Mouse (Mus musculus) MEL (cell line): Measurements from ENCODE around the gene Arhgef5. TPM values are rescaled to one million over a fixed set of nuclear protein-coding genes. Genes with fewer than 3 reads are reported as not detected.

Source experiments
- DNase-seq: peaks from one replicate; pipeline ENCODE4 v3.0.0; 2011; ENCODE audit warnings: low read depth, low spot score
- H3K27ac ChIP-seq: 2 replicates; pipeline ENCODE4 v1.5.1; 2012; ENCODE audit warnings: low read depth, mild to moderate bottlenecking, control low read depth, low read length, moderate library complexity; ENCODE audit not compliant: control insufficient read depth
- H3K27me3 ChIP-seq, 2 experiments: fragments of 150-350 bp in 1 of 2; sonication (generic) in 1 of 2; 2 replicates each; pipeline ENCODE4 v1.6.1; 2012; ENCODE audit warnings: low read length in 2 of 2, mild to moderate bottlenecking in 2 of 2, improper control_type of control experiment in 1 of 2, moderate library complexity in 1 of 2; ENCODE audit not compliant: insufficient read depth in 2 of 2, control insufficient read depth in 1 of 2
- H3K36me3 ChIP-seq, 2 experiments: 2 replicates each; pipeline ENCODE4 v1.6.1; 2012 to 2014; ENCODE audit warnings: low read length in 2 of 2, improper control_type of control experiment in 1 of 2, inconsistent platforms in 1 of 2, mild to moderate bottlenecking in 1 of 2; ENCODE audit not compliant: insufficient read depth in 2 of 2, control insufficient read depth in 1 of 2
- H3K4me1 ChIP-seq, 2 experiments: fragments of 150-350 bp in 1 of 2; sonication (generic) in 1 of 2; 2 replicates each; pipeline ENCODE4 v1.6.1; 2012; ENCODE audit warnings: low read length in 2 of 2, improper control_type of control experiment in 1 of 2, mild to moderate bottlenecking in 1 of 2; ENCODE audit not compliant: insufficient read depth in 2 of 2, control insufficient read depth in 1 of 2
- H3K4me3 ChIP-seq, 2 experiments: fragments of 150-350 bp in 1 of 2; sonication (generic) in 1 of 2; 2 replicates each; pipeline ENCODE4 v1.5.1; 2012; ENCODE audit warnings: low read depth in 2 of 2, low read length in 2 of 2, mild to moderate bottlenecking in 2 of 2, moderate library complexity in 2 of 2, control low read depth in 1 of 2, improper control_type of control experiment in 1 of 2; ENCODE audit not compliant: control insufficient read depth in 1 of 2, insufficient read depth in 1 of 2
- H3K79me2 ChIP-seq: 2 replicates; pipeline ENCODE4 v1.6.1; 2012; ENCODE audit warnings: mild to moderate bottlenecking, low read length, moderate library complexity; ENCODE audit not compliant: control insufficient read depth, poor library complexity, insufficient read depth
- H3K9ac ChIP-seq: 2 replicates; pipeline ENCODE4 v1.6.1; 2012; ENCODE audit warnings: low read depth, mild to moderate bottlenecking, control low read depth, low read length, moderate library complexity; ENCODE audit not compliant: control insufficient read depth, poor library complexity, severe bottlenecking
- H3K9me3 ChIP-seq: fragments of 150-350 bp; sonication (generic); replicated peaks from 2 replicates; pipeline ENCODE4 v1.6.1; 2012; ENCODE audit warnings: mild to moderate bottlenecking, low read length, improper control_type of control experiment, moderate library complexity; ENCODE audit not compliant: insufficient read depth
- BHLHE40 ChIP-seq: IDR thresholded peaks from 2 replicates; pipeline ENCODE4 v1.6.1; 2012; ENCODE audit warnings: low read depth, mild to moderate bottlenecking, inconsistent platforms, low read length, improper control_type of control experiment, borderline replicate concordance
- CHD1 ChIP-seq: IDR thresholded peaks from 2 replicates; pipeline ENCODE4 v1.6.1; 2012; ENCODE audit warnings: low read depth, mild to moderate bottlenecking, inconsistent platforms, low read length, improper control_type of control experiment
- CHD2 ChIP-seq: IDR thresholded peaks from 2 replicates; pipeline ENCODE4 v1.6.1; 2011; ENCODE audit warnings: low read length, improper control_type of control experiment
- ETS1 ChIP-seq: IDR thresholded peaks from 2 replicates; pipeline ENCODE4 v1.6.1; 2012; ENCODE audit warnings: low read depth, mild to moderate bottlenecking, inconsistent platforms, low read length, improper control_type of control experiment, moderate library complexity
- MAFK ChIP-seq: IDR thresholded peaks from 2 replicates; pipeline ENCODE4 v1.6.1; 2011; ENCODE audit warnings: low read depth, mild to moderate bottlenecking, low read length, improper control_type of control experiment, borderline replicate concordance
- MAZ ChIP-seq: IDR thresholded peaks from 2 replicates; pipeline ENCODE4 v1.6.1; 2012; ENCODE audit warnings: low read depth, mild to moderate bottlenecking, inconsistent platforms, low read length, improper control_type of control experiment
- MXI1 ChIP-seq: IDR thresholded peaks from 2 replicates; pipeline ENCODE4 v1.6.1; 2011; ENCODE audit warnings: mild to moderate bottlenecking, low read depth, low read length, improper control_type of control experiment
- MYB ChIP-seq: IDR thresholded peaks from 2 replicates; pipeline ENCODE4 v1.6.1; 2011; ENCODE audit warnings: mild to moderate bottlenecking, low read depth, low read length, improper control_type of control experiment
- POLR2A ChIP-seq, 2 experiments: IDR thresholded peaks; 2 replicates each; pipeline ENCODE4 v1.6.1; 2011 to 2012; ENCODE audit warnings: low read length in 2 of 2, mild to moderate bottlenecking in 2 of 2, control low read depth in 1 of 2, improper control_type of control experiment in 1 of 2, low read depth in 1 of 2, moderate library complexity in 1 of 2; ENCODE audit not compliant: control insufficient read depth in 1 of 2, insufficient read depth in 1 of 2, poor library complexity in 1 of 2
- POLR2AphosphoS2 ChIP-seq: IDR thresholded peaks from 2 replicates; pipeline ENCODE4 v1.6.1; 2011; ENCODE audit warnings: low read length, improper control_type of control experiment
- POLR2AphosphoS5 ChIP-seq: IDR thresholded peaks from 2 replicates; pipeline ENCODE4 v1.6.1; 2012; ENCODE audit warnings: low read depth, borderline replicate concordance, mild to moderate bottlenecking, inconsistent platforms, low read length, moderate library complexity, mixed read lengths
- RAD21 ChIP-seq: IDR thresholded peaks from 2 replicates; pipeline ENCODE4 v1.6.1; 2011; ENCODE audit warnings: mild to moderate bottlenecking, low read depth, low read length, improper control_type of control experiment
- UBTF ChIP-seq: IDR thresholded peaks from 2 replicates; pipeline ENCODE4 v1.6.1; 2012; ENCODE audit warnings: low read depth, mild to moderate bottlenecking, inconsistent platforms, low read length, improper control_type of control experiment, moderate library complexity, borderline replicate concordance; ENCODE audit not compliant: insufficient read depth
- USF2 ChIP-seq, 2 experiments: IDR thresholded peaks; 2 replicates each; pipeline ENCODE4 v1.6.1; 2011 to 2012; ENCODE audit warnings: improper control_type of control experiment in 2 of 2, low read length in 2 of 2, borderline replicate concordance in 1 of 2, inconsistent platforms in 1 of 2, low read depth in 1 of 2, mild to moderate bottlenecking in 1 of 2; ENCODE audit not compliant: insufficient read depth in 1 of 2
- ZC3H11A ChIP-seq: IDR thresholded peaks from 2 replicates; pipeline ENCODE4 v1.6.1; 2012; ENCODE audit warnings: low read depth, mild to moderate bottlenecking, inconsistent platforms, low read length, improper control_type of control experiment
- ZKSCAN1 ChIP-seq: IDR thresholded peaks from 2 replicates; pipeline ENCODE4 v1.6.1; 2012; ENCODE audit warnings: low read depth, mild to moderate bottlenecking, inconsistent platforms, low read length, improper control_type of control experiment, moderate library complexity
- ZMIZ1 ChIP-seq: IDR thresholded peaks from 2 replicates; pipeline ENCODE4 v1.6.1; 2012; ENCODE audit warnings: low read depth, mild to moderate bottlenecking, inconsistent platforms, low read length, improper control_type of control experiment, moderate library complexity
- ZNF384 ChIP-seq: IDR thresholded peaks from 2 replicates; pipeline ENCODE4 v1.6.1; 2012; ENCODE audit warnings: low read depth, mild to moderate bottlenecking, inconsistent platforms, low read length, improper control_type of control experiment
- polyA plus RNA-seq, 2 experiments: library from polyadenylated mRNA; stranded (reverse) in 1 of 2; unstranded in 1 of 2; fragments of >175 nt in 1 of 2; fragments of >200 nt in 1 of 2; gene quantifications; 2 replicates each; pipeline versions ENCODE4 v1.2.1 to v1.2.4; 2012; ENCODE audit warnings: low replicate concordance in 2 of 2, low read depth in 1 of 2; ENCODE audit not compliant: insufficient read length in 2 of 2, insufficient read depth in 1 of 2, missing spikeins in 1 of 2
- total RNA-seq: library from RNA; depleted of rRNA; stranded (reverse); fragments of 300-350 nt; gene quantifications from 2 replicates; pipeline ENCODE4 v1.2.3, GENCODE M21; 2012

The Arhgef5 gene
- total and polyA plus RNA-seq, 3 experiments, result not detected

DNA sequence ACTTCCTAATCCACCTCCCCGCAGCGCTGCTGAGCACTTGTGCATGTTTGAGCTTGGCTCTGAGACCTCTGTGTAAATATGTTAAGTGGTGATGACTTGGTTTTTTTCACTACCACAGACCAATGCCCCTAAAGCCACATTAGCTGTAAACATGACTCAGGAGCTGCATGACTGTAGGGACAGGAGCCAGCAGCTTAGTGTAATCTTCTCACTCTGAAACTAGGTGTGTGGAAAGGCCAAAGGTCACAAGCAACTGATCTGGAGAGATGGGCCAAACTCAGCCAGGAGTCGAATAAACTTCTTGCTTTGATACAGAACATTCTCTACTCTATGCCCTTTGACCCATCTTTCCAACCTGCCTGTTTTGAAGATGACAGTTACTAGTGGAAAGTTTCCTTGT is 26.7 kb downstream of the Arhgef5 start:
- H3K36me3 ChIP-seq, result no peaks in the 10 kb centered on the region
- no peak overlapping the region for H3K9ac ChIP-seq
- 0 out of 4 replicates have a peak, but pooled peaks cover 0 to 3% of the 10 kb centered on the region in 2 experiments for H3K4me1 ChIP-seq
- no peaks in the 10 kb centered on the region for H3K27me3 ChIP-seq
- TF ChIP-seq MYB (no peak), POLR2AphosphoS2 (no peak), ZKSCAN1 (no peak), CHD2 (no peak), RAD21 (no peak), ZMIZ1 (no peak), UBTF (no peak), ZC3H11A (no peak), POLR2A (IDR thresholded peaks at IDR 0.05; ENCODE audit: control insufficient read depth in 1 of 2, insufficient read depth in 1 of 2, low read depth in 1 of 2, low read length in 2 of 2, poor library complexity in 1 of 2) (no peak), CHD1 (no peak), BHLHE40 (no peak), MAZ (no peak), MXI1 (no peak), MAFK (no peak), ZNF384 (no peak)
- no peaks in the 10 kb centered on the region for H3K9me3 ChIP-seq
- H3K27ac ChIP-seq, result no peak overlapping the region
- H3K4me3 ChIP-seq, result no peak overlapping the region
- DNase-seq, result no peak
- no peaks in the 10 kb centered on the region for H3K79me2 ChIP-seq

DNA sequence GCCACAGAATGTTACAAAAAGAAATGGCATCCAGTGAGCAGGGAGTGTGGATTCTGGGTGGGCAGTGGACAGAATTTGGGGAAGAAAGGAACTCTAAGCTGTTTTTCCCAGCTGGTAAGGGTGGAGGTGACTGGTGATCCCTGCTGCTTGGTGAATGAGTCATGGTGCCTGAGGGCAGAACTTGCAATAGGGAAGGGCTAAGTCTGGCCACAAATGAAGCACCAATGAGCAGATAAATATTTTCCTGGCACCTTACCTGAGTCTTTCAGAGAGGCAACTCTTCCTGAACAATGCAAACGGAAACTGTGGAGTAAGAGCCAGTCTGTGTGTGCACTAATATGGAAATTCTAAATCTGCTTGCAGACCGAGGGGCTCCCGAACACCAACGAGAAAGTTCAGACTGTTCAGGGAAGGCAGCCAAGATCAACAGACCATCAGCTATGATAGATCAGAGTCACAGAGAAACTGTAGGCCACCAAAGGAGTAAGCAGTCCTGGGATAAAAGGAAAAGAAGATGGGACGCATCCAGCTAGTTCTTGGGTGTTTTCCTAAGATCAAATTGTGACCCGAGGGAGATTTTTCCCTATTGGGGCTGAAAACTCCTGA is 27.2 kb downstream of the Arhgef5 start:
- no peaks in the 10 kb centered on the region for H3K9me3 ChIP-seq
- H3K79me2 ChIP-seq, result no peaks in the 10 kb centered on the region
- H3K4me1 ChIP-seq, result 0 out of 4 replicates have a peak, but pooled peaks cover 0 to 3% of the 10 kb centered on the region in 2 experiments
- no peak for DNase-seq
- H3K4me3 ChIP-seq, result no peak overlapping the region
- no peaks in the 10 kb centered on the region for H3K36me3 ChIP-seq
- H3K27ac ChIP-seq, result no peak overlapping the region
- H3K9ac ChIP-seq, result no peak overlapping the region
- H3K27me3 ChIP-seq, result no peaks in the 10 kb centered on the region
- TF ChIP-seq CHD2 (no peak), POLR2AphosphoS5 (no peak), BHLHE40 (no peak), USF2 (IDR thresholded peaks at IDR 0.05; ENCODE audit: borderline replicate concordance in 1 of 2, insufficient read depth in 1 of 2, low read depth in 1 of 2, low read length in 2 of 2) (no peak), ZMIZ1 (no peak), CHD1 (no peak), ETS1 (no peak)
